Mouse (Mus musculus): ENCODE results near the gene Zfp72. TPM values are rescaled to one million over a fixed set of nuclear protein-coding genes. Genes with fewer than 3 reads are reported as not detected.

The Zfp72 gene
- 0.14 and 0.31 TPM in 2 replicates for polyA plus RNA-seq (2012; ENCODE audit: low replicate concordance)

DNA sequence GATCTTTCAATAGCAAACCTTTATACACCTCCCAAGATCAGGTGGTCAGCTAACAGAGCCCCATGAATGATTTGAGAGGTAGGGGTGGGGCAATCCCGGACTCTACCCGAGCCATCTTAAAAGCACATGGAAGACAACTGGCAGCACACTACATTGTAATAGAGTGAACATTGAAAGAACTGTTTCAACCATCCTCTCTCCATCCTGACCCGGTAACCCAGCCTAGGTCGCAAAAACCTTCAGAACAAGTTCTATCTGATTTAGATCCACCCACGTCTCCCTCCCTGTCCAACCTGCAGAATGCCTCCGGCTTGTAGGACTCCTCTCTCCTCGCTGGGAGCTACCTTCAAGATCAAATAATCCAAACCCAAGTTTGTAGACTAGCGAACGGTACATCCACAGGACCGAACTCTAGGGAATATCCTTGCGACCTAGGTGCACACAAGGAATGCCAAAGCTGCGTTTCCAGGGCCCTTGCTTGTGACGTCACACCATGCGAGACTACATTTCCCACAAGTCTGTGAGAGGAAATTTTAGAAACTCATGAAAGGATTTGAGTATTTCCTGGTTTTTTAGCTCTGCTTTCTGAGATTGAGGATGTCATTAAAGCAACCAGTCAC, at the start of gene Zfp72:
TSS of gene Zfp72 (minus strand) at position 466 of the 620 bp plus-strand sequence.

DNA sequence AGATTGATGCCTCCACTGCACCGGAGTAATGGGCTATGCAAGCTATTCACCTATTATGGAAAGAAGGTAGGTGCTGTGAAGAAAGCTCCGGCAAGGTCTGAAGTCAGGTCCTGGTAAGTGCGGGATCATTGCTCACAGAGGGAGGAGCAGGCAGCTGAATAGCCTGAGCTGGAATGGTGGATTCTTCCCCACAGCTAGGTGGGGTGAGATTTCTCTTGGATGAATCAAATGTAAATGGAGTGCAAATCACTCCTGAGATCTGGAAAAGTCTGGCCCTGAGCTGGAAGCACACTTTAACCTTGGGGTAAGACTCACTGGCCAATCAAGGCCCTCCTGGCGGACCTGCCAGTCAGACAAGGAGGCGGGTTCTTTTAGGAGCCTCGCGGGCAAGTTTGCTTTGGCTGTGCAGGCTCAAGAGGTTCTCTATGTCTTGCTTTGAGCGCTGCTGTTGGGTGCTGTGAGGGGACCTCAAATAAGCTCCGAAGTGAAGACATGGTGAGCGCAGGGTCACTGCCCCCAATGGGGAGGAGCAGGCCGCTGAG, 8.7 kb upstream of the Zfp72 start, which contains the start of gene Ftl1-ps1:
TSS of gene Ftl1-ps1 (plus strand) at position 397 of the 542 bp plus-strand sequence.

DNA sequence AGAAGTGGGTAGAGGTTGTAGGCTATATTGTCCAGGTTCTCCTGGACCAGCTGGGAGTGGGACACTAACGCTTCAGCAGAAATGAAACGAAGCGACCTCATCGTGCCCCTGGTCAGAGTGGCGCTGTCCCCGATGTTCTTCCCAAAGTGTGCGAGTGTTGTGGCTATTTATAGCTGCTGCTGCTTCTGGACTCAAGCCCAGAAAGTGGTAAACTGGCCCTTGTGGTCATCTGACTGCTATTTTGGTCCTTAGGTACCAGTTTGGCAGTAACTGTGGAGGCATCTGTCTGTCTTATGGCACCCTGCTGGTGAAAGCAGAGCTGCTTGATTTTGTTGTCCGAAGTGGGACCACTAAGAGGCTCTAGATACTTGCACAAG, 26.8 kb downstream of the Zfp72 start, which contains the start of gene Lrrc14b:
TSS of gene Lrrc14b (minus strand) at position 147 of the 377 bp plus-strand sequence.

DNA sequence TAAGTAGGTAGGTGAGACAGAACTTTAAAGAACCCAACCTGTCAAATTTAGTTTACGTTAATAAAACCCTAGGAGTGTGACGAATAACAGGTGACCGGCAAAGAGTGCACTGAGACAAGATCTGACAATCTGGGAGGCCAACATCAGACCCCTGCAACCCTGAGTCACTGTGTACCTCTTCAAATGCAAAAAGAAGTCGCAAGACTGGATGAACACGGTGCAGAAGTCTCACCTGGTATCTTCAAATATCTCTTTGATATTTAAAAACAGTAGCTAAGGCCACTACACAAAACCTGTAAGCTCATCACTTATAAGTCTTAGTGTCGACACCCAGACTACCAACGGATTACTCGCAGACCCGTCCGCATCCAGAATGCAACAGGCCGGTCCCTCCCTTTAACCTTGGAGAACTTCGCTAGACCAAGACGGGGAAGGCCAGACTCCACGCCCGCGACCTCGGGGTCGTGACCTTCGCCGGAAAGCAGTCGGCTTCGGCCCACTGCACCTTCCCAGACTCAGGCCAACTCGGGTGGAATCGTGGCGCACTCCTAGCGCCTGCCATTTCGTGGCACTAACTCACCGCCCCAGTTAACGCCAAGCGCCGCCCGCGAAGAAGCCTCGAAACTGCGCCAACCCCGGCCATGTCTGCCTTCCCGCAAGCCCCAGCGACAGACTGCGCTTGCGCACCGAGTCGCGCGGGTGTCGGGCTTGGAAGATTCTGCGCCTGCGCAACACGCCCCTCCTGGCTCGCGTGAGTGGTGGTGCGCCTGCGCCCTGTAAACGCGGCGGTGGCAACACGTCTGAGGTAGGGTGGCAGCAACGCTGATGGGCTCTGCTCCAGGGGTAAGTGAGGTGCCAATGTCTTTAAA, 40.8 kb downstream of the Zfp72 start, which contains the start of the genes Sdha and Ccdc127:
TSS of gene Sdha (minus strand) at position 715 of the 869 bp plus-strand sequence.
TSS of gene Ccdc127 (plus strand) at position 744 of the 869 bp plus-strand sequence.

Other genes starting within 250 kb of the Zfp72 start
- gene Exoc3, start 182.1 kb downstream of the Zfp72 start, polyA plus RNA-seq (2012; ENCODE audit: low replicate concordance) = 4.9 and 39.6 TPM in 2 replicates
- 0.20 and 0.43 TPM in 2 replicates for gene Ahrr, start 98.5 kb downstream of the Zfp72 start, polyA plus RNA-seq (2012; ENCODE audit: low replicate concordance)
- 28.1 and 45.7 TPM in 2 replicates for gene Pdcd6, start 73.3 kb downstream of the Zfp72 start, polyA plus RNA-seq (2012; ENCODE audit: low replicate concordance)
- gene Sdha, start 40.6 kb downstream of the Zfp72 start, polyA plus RNA-seq (2012; ENCODE audit: low replicate concordance) = 21.8 and 32.3 TPM in 2 replicates
- 0.22 and 0.85 TPM in 2 replicates for gene Ccdc127, start 40.5 kb downstream of the Zfp72 start, polyA plus RNA-seq (2012; ENCODE audit: low replicate concordance)
- gene Lrrc14b, start 26.8 kb downstream of the Zfp72 start, polyA plus RNA-seq (2012; ENCODE audit: low replicate concordance) = not detected in 2 replicates
- gene Ftl1-ps1, start 8.9 kb upstream of the Zfp72 start, polyA plus RNA-seq (2012; ENCODE audit: low replicate concordance) = 13.2 and 44.2 TPM in 2 replicates
- 0.25 and 0.68 TPM in 2 replicates for gene Zfp825, start 103.2 kb upstream of the Zfp72 start, polyA plus RNA-seq (2012; ENCODE audit: low replicate concordance)
- 5.7 and 6.3 TPM in 2 replicates for gene Erap1, start 248.7 kb upstream of the Zfp72 start, polyA plus RNA-seq (2012; ENCODE audit: low replicate concordance)

Data from hematopoietic multipotent progenitor cell, adult 10-12 weeks (in vitro differentiated cells).